Mouse (Mus musculus) forebrain, embryonic 11.5 days (tissue): ENCODE results near the gene Nek1. TPM values are rescaled to one million over a fixed set of nuclear protein-coding genes. Genes with fewer than 3 reads are reported as not detected.

Experiments
- ATAC-seq: fragments of 200-750 bp; cut with Nextera tagmentation; replicated peaks from 2 replicates; pipeline ENCODE4 v1.8.0; 2017; ENCODE audit warnings: moderate TSS enrichment; ENCODE audit not compliant: low FRiP score
- DNase-seq: peaks from one replicate; pipeline ENCODE4 v3.0.0-alpha.2; 2017; ENCODE audit warnings: low spot score
- H3K27ac ChIP-seq: fragments of 300-500 bp; sonication (generic); 2 replicates; pipeline ENCODE4 v1.5.1; 2014; ENCODE audit warnings: low read depth, low read length
- H3K27me3 ChIP-seq: fragments of 300-500 bp; sonication (generic); 2 replicates; pipeline ENCODE4 v1.6.1; 2014; ENCODE audit warnings: mild to moderate bottlenecking, low read length, mixed read lengths; ENCODE audit not compliant: control insufficient read depth, insufficient read depth
- H3K36me3 ChIP-seq: fragments of 300-500 bp; sonication (generic); 2 replicates; pipeline ENCODE4 v1.6.1; 2014; ENCODE audit warnings: mild to moderate bottlenecking, low read length, moderate library complexity, mixed read lengths; ENCODE audit not compliant: control insufficient read depth, insufficient read depth
- H3K4me1 ChIP-seq: fragments of 300-500 bp; sonication (generic); replicated peaks from 2 replicates; pipeline ENCODE4 v1.6.1; 2014; ENCODE audit warnings: low read length, mixed read lengths; ENCODE audit not compliant: control insufficient read depth, insufficient read depth
- H3K4me2 ChIP-seq: fragments of 300-500 bp; sonication (generic); 2 replicates; pipeline ENCODE4 v1.6.1; 2014; ENCODE audit warnings: low read depth, mild to moderate bottlenecking, low read length, moderate library complexity, mixed read lengths; ENCODE audit not compliant: severe bottlenecking
- H3K4me3 ChIP-seq: fragments of 300-500 bp; sonication (generic); 2 replicates; pipeline ENCODE4 v1.5.1; 2014; ENCODE audit warnings: low read depth, low read length
- H3K9ac ChIP-seq: fragments of 300-500 bp; sonication (generic); 2 replicates; pipeline ENCODE4 v1.6.1; 2014; ENCODE audit warnings: low read length
- H3K9me3 ChIP-seq: fragments of 300-500 bp; sonication (generic); 2 replicates; pipeline ENCODE4 v1.6.1; 2016; ENCODE audit warnings: low read length, mixed read lengths; ENCODE audit not compliant: control insufficient read depth
- WGBS: fragments of 180-500 bp; shearing (Covaris S2); extraction: QIAGEN DNeasy Blood & Tissue Kit; methylation state at CpG from one replicate; pipeline ENCODE4 v1.1.7; 2014; 5-methylcytosine and 5-hydroxymethylcytosine counted together
- polyA plus RNA-seq: library from polyadenylated mRNA; unstranded; fragments of >200 nt; fragmentation: Nextera tagmentation; extraction: Ambion mirVana; gene quantifications from 2 replicates; pipeline ENCODE4 v1.2.1, GENCODE M21; 2014

Gene Nek1
- polyA plus RNA-seq, 1 experiment from 2014 or later, result 20.5 TPM

DNA sequence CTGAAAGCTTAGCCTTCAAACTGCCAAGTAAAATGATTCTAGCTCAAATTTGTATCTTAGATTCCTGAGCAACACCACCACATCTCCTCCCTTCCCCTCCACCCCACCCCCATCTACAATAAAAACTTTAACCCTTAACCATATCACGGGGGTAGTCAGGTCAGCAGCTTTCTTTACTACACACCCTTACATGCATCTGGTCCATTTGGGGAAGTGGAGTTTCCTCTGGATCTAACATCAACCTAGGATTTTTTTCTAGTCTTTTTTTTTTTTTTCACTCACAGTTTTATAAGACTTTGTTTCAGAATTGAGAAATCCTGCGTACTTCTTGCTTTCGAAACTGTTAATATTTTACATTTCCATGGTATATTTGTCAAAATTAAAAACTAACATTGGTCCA is 30.2 kb upstream of the Nek1 start:
- ATAC-seq, result no peak
- no peaks in the 10 kb centered on the region for H3K4me1 ChIP-seq
- WGBS, result 89% methylated on average over 3 of the region's 3 CpGs

DNA sequence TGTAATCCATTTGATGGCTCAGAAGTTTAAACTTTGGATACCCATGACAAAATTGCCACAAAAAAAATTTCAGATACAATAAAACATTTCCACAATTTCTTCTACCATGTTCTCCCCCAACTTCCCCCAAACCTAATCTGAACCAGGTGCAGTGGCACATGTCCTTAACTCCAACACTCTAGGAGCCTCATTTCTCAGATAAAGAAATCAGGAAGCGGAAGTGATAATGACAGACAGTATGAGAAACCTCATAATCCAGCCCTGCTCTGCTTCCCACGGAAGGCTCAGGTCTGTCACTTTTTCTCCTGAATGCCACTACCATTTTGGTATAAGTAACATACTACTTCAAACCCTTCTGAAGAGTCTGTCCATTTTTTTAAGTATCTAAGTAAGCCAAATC is 29.1 kb upstream of the Nek1 start:
- Histone ChIP-seq H3K4me1 (no peaks in the 10 kb centered on the region), H3K4me2 (no peak overlapping the region), H3K9me3 (no peaks in the 10 kb centered on the region), H3K9ac (no peak overlapping the region), H3K27ac (no peak overlapping the region), H3K4me3 (no peak overlapping the region), H3K36me3 (no peaks in the 10 kb centered on the region), H3K27me3 (no peaks in the 10 kb centered on the region)
- 46% methylated on average over 2 of the region's 2 CpGs for WGBS
- DNase-seq (no peak), ATAC-seq (0 out of 2 replicates have a peak, but pooled peaks have one; percentile 53)

More for the DNA sequence above, 30.2 kb upstream of the Nek1 start:
- H3K36me3 ChIP-seq, result no peaks in the 10 kb centered on the region
- no peaks in the 10 kb centered on the region for H3K9me3 ChIP-seq
- H3K4me3 ChIP-seq, result no peak overlapping the region
- no peak overlapping the region for H3K9ac ChIP-seq
- no peak overlapping the region for H3K4me2 ChIP-seq
- DNase-seq, result no peak
- no peak overlapping the region for H3K27ac ChIP-seq
- H3K27me3 ChIP-seq, result no peaks in the 10 kb centered on the region

DNA sequence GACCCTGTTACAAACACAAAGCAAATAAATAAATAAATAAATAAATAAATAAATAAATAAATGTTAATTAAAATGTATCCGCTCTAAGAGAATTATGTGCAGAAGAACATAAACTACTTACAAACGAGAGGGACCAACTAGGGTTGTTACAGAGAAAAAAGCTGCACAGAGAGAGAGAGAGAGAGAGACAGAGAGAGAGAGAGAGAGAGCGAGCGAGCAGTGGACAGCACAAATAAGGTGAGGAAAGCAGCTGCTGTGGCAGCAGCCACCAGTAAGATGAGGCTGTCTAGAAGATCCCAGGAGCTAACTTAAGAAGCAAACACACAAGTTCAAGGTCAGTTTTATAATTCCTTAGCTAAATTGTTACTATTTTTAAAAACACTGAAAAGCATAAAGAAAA is 28.5 kb upstream of the Nek1 start:
- ATAC-seq (no peak), DNase-seq (no peak)
- no peak overlapping the region for H3K27ac ChIP-seq

DNA sequence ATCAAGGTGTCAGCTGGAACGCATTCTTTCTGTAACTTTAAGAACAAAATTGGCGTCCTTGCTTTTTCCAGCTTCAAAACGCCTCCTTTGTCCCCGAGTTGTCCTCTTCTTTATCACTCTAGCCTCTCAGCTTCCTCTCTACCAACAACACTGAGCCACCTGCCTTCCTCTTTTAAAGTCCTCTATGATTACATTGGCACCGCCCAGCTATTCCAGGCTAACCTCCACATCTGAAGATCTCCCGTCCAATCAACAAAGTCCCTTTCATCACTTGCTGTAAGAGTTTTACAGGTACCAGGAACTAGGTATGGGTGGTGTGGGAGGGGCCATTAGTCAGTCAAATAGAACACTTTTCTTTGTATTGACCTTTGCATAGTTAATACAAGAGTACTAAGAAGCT is 27.7 kb upstream of the Nek1 start:
- ATAC-seq, result no peak
- Histone ChIP-seq H3K4me3 (no peak overlapping the region), H3K27me3 (no peaks in the 10 kb centered on the region), H3K9me3 (no peaks in the 10 kb centered on the region), H3K36me3 (no peaks in the 10 kb centered on the region), H3K27ac (no peak overlapping the region), H3K9ac (no peak overlapping the region), H3K4me1 (no peaks in the 10 kb centered on the region), H3K4me2 (no peak overlapping the region)
- 58% methylated on average over 6 of the region's 6 CpGs for WGBS
- DNase-seq, result no peak

More for the DNA sequence above, 28.5 kb upstream of the Nek1 start:
- no peak overlapping the region for H3K9ac ChIP-seq
- no peaks in the 10 kb centered on the region for H3K9me3 ChIP-seq
- no peaks in the 10 kb centered on the region for H3K36me3 ChIP-seq
- no peak overlapping the region for H3K4me3 ChIP-seq
- no peaks in the 10 kb centered on the region for H3K4me1 ChIP-seq
- no peak overlapping the region for H3K4me2 ChIP-seq
- WGBS, result 68% methylated on average over 4 of the region's 4 CpGs
- H3K27me3 ChIP-seq, result no peaks in the 10 kb centered on the region

DNA sequence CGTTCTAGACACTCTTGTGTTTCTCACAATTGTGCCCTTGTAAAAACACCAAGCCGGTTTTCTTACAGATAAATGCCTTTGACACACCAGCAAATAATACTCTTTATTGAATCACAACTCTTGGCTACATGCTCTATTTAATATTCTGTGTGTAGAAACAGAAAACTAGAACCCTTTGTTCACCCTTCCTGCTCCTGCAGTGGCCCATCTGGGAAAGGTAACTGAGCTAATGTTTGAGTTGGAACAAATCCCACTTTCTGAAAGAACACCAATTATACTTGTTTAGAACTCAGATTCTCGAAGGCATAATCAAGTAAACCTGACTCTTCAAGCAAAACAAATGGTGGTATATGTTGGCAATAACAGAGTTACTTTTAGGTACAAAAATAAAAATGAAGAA is 27.3 kb upstream of the Nek1 start:
- Histone ChIP-seq H3K4me3 (no peak overlapping the region), H3K36me3 (no peaks in the 10 kb centered on the region), H3K9me3 (no peaks in the 10 kb centered on the region), H3K9ac (no peak overlapping the region), H3K4me1 (no peaks in the 10 kb centered on the region), H3K4me2 (no peak overlapping the region), H3K27ac (no peak overlapping the region), H3K27me3 (no peaks in the 10 kb centered on the region)
- no peak for DNase-seq
- WGBS, result 77% methylated on average over 3 of the region's 3 CpGs
- no peak for ATAC-seq

DNA sequence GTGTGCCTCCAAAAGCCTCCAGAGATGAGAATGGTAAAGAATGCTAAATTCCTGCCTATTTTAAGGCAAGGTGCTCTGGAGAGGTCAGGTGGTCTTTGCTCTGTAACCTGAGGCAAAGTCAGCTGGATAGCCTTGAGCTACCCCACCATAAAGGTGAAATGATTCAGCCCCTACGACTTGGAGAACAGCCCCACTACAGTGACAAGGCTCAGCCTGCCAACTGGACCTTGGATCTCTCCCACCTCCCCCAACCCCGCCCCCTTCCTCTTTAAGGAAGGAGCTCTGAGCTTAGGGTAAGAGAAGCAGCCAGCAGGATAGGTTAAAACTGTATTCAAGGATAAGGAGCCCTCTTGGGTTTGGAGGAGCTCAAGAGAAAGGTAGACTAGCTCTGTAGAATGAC is 23.9 kb upstream of the Nek1 start:
- H3K4me1 ChIP-seq, result no peaks in the 10 kb centered on the region
- no peak overlapping the region for H3K27ac ChIP-seq
- no peak overlapping the region for H3K9ac ChIP-seq
- no peak for ATAC-seq
- no peaks in the 10 kb centered on the region for H3K36me3 ChIP-seq
- H3K4me3 ChIP-seq, result no peak overlapping the region
- no peak overlapping the region for H3K4me2 ChIP-seq
- H3K9me3 ChIP-seq, result no peaks in the 10 kb centered on the region
- H3K27me3 ChIP-seq, result no peaks in the 10 kb centered on the region
- 31% methylated on average over 2 of the region's 2 CpGs for WGBS
- no peak for DNase-seq

DNA sequence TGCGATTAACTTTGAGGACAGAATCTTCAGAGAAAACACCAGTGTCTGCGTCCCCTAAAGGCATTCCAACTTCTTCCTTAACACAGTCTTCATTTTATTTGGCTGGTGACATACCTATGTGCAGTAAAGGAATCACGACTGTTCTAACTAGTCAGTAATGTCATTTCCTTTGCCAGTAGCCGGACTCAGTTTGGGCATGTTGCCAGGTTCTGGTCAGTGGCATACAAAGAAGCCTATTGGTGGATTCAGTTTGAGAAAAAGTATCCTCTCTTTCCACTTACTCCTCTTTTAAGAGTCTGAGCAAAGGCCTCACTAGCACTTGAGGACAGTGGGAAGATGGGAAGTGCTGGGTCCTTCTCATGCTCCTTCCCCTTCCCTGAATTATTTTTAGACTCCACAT is 21.2 kb upstream of the Nek1 start:
- 84% methylated on average over 4 of the region's 4 CpGs for WGBS
- Histone ChIP-seq H3K4me1 (no peaks in the 10 kb centered on the region), H3K27me3 (no peaks in the 10 kb centered on the region), H3K9me3 (no peaks in the 10 kb centered on the region), H3K27ac (no peak overlapping the region), H3K4me3 (no peak overlapping the region), H3K9ac (no peak overlapping the region), H3K36me3 (no peaks in the 10 kb centered on the region), H3K4me2 (no peak overlapping the region)
- ATAC-seq (no peak), DNase-seq (no peak)

DNA sequence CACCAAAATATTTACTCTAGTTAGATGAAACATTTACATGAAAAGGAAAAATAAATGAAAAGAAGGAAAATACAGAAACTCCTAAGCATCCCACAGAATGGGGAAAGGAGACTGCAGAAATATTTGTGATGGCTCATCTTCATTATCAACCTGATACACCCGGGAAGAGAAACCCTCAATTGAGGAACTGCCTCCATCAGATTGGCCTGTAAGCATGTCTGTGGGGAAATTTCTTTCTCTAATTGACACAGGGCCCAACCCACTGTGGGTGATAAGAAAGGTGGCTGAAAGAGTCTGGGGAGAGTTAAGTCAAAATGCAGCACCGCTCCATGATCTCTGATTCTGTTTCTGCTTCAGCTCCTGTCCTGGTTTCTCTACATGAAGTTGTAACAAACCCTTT is 19.5 kb upstream of the Nek1 start:
- H3K4me3 ChIP-seq, result no peak overlapping the region
- no peaks in the 10 kb centered on the region for H3K4me1 ChIP-seq
- H3K9me3 ChIP-seq, result no peaks in the 10 kb centered on the region
- H3K27me3 ChIP-seq, result no peaks in the 10 kb centered on the region
- no peak overlapping the region for H3K27ac ChIP-seq
- ATAC-seq (no peak), DNase-seq (no peak)
- no peak overlapping the region for H3K4me2 ChIP-seq
- no peaks in the 10 kb centered on the region for H3K36me3 ChIP-seq
- H3K9ac ChIP-seq, result no peak overlapping the region
- 85% methylated on average over 2 of the region's 2 CpGs for WGBS

DNA sequence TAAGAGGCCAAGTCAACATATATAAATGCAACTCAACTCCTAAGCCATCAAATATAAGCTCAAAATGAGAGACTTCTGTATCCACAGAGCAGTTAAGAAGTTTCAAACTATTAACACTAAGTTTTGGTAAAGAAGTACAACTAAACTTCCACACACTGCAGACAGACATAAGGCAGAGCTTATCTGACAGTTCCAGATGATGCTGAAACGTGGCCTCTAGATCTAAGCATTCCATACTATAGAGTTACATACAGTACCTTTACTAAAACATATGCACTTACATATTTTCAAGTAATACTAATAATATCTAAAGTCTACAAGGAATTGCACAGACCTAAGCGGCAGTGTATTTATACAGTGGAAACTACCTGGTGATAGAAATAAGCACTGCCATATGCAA is 18.2 kb upstream of the Nek1 start:
- H3K27me3 ChIP-seq, result no peaks in the 10 kb centered on the region
- H3K27ac ChIP-seq, result no peak overlapping the region
- H3K4me2 ChIP-seq, result no peak overlapping the region
- H3K9me3 ChIP-seq, result no peaks in the 10 kb centered on the region
- H3K4me1 ChIP-seq, result no peaks in the 10 kb centered on the region
- H3K36me3 ChIP-seq, result no peaks in the 10 kb centered on the region
- 84% methylated on average over 2 of the region's 2 CpGs for WGBS
- no peak for DNase-seq
- H3K4me3 ChIP-seq, result no peak overlapping the region
- no peak overlapping the region for H3K9ac ChIP-seq
- ATAC-seq, result no peak
